Mouse (Mus musculus) bone marrow macrophage, adult 2 months (primary cell): ENCODE results near the gene Palm3.

Source experiments
- CTCF ChIP-seq: IDR thresholded peaks from 2 replicates; pipeline ENCODE4 v1.5.1; 2012; ENCODE audit warnings: low read depth, mild to moderate bottlenecking, low read length, moderate library complexity
- POLR2A ChIP-seq: IDR thresholded peaks from 2 replicates; pipeline ENCODE4 v1.6.1; 2012; ENCODE audit warnings: mild to moderate bottlenecking, low read depth, low read length, borderline replicate concordance

GRCm38 (mm10) chr8:84002957-84003611 lies 18.2 kb upstream of the Palm3 start:
- TF ChIP-seq CTCF, result no peak
- no peak for TF ChIP-seq POLR2A
